Mouse (Mus musculus) ES-E14 (cell line): ENCODE measurements around the gene Ndufv3.

Source experiments
- MAFK ChIP-seq: IDR thresholded peaks from 2 replicates; pipeline ENCODE4 v1.6.1; 2014; ENCODE audit warnings: mild to moderate bottlenecking, low read depth, low read length, inconsistent platforms; ENCODE audit not compliant: insufficient read depth
- ZC3H11A ChIP-seq: IDR thresholded peaks from 2 replicates; pipeline ENCODE4 v1.6.1; 2012; ENCODE audit warnings: low read depth, mild to moderate bottlenecking, inconsistent platforms, low read length, borderline replicate concordance
- ZNF384 ChIP-seq: IDR thresholded peaks from 2 replicates; pipeline ENCODE4 v1.6.1; 2012; ENCODE audit warnings: low read depth, low read length, inconsistent platforms

DNA sequence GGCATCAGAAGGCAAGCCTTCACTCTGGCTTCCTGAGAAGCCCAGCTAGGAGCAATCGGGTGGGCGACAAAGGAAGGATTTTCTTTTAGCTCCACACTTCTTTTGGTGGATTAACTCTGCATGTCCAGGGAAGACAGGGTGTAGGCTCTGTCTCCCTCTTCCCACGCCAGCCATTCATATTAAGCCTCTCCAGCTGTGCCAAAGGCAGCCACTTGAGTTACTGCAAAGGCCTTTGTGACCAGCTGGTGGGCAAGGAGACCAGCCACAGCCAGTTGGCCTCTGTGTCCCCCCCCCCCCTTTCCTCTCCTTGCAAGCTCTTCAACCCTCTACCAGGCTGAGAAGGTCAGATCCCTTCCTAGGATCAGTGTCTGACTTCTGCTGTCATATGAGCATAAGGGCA is 28.1 kb downstream of the Ndufv3 start:
- no peak for TF ChIP-seq ZC3H11A
- no peak for TF ChIP-seq MAFK
- no peak for TF ChIP-seq ZNF384
